Mouse (Mus musculus) spleen, postnatal 10 days (tissue): ENCODE measurements around the gene Mrgprg.

Source experiments
- DNase-seq, 2 experiments: peaks; one replicate each; pipeline ENCODE4 v3.0.0; 2021 to 2022; ENCODE audit warnings: low spot score in 2 of 2

Mrgprg gene

DNA sequence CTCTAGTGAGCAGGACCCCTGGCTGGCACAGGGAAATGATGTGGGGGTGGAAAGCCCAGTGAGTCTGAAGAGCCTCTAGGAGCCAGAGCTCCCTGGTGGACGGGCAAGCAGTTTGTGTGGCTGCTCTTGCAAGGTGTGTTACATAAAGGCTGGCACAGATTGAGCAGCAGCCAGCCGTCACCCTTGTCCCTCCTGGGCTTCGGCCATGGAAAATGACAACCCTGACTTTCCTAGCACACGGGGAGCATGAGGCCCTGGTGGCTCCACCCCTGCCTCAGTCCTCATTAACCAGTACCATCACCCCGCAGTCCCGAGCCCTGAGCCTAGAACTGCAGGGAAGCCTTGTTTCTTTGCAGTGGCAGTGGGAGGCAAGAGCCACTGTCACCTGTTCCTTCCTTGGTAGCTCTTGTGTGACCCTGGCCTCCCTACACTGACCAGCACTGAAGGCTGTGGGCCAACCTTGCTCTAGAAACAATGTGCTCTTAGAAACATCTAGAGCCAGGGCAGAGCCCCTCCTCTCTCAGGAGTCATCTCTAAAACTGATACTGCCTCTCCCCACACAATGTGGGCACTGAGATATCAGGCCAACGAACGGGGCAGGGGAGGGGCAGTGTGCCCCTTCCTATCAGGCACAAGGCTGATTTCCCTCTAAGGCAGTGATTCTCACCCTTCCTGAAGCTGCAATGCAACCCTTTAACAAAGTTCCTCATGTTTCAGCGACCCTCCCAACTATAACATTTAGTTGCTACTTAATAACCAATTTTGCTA lies 11.3 kb downstream of the Mrgprg start:
- no peak for DNase-seq

DNA sequence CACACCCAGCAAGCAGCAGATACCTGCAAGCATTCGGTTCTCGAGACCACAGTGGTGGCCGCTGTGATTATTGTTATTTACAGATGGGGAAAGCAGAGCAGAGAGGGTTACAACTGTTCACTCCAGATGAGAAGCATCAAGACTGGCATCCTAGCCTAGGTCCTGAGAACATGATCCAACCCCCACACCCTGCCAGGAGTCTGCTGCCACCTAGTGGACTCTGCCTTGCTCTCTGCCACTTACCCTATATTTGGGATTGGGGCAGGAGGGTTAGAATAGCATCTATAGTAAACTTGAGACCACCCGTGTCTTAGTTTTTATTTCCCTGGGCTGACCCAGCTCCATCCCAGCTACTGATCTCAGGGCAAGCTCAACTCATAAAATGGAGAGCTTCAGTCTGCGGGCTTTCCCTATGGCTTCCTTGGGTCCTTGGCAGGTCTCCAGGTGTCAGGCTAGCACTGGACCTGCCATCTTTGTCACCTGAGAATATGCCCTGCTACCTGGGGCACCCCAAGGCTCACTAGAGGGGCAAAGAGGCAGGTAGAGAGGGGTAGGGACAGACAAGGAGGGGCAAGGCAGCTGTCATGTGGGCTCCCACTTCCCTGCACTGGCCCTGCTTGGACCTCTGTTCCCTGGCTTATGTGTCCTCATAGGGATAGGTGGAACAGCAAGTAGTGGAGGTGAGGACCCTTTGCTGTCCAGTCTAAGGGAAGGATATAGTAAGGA lies 12.6 kb downstream of the Mrgprg start:
- DNase-seq = peak; percentile 22 to 75

DNA sequence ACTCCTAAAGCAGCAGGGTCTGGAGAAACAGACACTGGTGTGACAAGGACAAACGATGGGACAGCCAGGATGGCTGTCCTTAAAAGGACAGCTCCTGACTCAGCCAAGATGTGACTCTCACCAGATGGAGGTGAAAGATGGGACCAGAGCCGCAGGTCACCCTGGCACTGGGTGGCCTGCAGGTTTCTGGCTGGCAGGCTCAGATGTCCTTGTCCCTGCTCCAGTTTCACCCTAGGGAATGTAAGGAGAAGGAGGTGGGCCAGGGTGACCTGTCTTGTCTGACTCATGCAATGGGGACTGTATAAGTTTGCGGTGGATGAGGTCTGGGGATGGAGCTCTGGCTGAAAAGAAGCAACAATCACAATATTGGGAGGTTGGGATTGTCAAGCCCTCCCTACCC lies 14.2 kb downstream of the Mrgprg start:
- DNase-seq = no peak

DNA sequence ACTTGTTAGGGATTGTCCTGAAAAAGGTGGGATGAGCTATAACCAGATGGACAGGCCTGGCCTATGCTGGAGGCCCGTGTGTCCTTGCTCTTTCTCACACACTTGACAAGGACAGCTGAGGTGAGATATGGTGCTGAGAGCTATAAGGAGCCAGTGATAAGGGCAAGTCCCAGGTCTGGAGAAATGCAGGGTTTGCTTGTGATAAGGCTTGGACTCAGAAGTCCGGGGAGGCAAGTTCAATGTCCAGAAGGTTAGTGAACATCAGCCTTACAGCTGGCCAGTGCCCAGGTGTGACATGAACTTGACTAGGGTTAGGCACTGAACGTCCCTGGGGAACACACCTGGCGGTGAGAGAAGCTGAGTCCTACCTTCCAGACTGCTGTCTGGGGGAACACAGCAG lies 14.7 kb downstream of the Mrgprg start:
- DNase-seq = no peak

DNA sequence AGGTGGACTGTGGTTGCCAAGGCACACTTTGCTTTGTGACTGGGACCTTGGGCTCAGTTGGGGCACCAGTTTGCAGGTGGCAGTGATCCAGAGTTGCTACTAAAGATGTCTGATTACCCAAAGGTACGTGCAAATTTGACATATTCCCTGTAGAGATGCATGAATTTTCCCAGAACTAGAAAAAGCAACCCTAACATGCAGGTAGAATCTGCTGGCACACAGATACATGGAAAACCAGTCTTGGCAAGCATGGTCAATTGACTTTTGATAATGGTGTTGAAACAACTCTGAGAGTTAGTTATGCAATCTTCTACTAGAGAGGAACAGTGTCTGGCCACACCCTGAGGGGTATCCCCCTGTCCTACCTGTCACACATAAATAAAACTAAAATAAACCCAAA lies 15.4 kb downstream of the Mrgprg start:
- DNase-seq = no peak

DNA sequence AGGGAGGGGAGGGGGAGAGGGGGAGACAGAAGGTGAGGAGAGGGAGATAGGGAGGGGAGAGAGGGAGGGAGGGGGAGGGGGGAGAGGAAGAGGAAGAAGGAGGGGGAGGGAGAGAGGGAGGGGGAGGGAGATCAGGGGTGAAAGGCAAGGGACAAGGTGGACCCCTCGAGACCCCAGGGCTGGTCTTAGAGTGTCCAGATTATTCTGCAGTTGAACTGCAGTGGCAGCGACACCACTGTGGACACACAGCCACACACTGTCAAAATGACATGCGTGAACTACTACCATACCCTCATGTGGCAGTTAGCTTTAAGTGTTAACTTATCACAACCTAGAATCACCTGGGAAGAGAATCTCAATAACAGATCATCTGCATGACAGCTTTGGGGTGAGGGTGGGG lies 17.7 kb downstream of the Mrgprg start:
- DNase-seq = no peak

DNA sequence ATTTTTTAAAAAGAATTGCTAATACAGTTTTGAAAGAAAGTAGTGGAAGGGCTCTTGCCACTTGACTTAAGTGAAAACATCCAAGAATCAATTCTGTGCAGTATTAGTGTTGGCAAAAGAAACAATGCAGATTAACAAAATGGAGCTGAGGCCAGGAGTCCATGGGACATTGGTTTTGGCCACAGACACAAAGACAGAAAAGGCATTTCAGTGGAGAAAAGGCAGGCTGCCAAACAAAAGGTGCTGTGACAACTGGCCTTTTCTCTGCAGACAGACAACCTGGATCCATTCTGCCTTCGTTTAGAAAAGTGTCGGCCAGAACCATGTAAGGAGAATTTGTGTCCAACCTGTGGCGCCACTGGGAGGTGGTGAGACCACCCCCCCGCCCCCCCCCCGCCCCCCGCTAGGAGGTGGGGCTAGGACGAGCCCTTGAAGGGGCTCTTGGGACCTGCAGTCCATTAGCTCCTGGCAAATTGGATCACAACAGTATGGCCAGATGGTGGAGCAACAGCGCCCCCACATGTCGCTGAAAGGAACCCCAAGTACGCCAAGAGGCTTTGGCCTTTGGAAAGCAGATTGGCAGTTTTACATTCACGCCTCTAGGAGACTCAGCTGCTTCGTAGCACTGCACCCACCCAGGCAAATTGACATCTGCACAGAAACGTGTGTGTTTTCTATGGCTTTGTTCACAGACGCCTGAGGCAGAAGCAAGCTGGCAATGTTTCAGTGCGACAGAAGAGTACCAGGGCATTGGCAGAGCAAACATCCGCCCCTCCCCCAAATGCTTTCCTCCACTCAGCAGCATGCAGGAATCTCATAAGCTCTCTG lies 18.5 kb downstream of the Mrgprg start:
- peak; percentile 41 to 79 for DNase-seq

DNA sequence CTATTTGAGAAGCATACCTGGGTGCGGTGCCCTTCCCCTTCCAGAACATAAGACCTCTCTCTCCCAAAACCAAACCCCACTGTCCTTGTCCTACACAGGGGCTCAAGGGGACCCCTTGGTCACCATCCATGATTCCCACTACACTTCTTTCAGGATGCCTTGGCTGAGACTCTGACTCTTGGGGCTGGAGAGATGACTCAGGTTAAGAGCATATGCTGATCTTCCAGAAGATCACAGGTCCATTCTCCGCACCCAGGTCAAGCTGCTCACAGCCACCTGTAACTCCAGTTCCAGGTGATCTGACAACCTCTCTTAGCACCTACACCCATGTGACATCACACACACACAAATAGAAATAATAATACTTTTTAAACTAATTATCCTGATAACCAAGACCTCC lies 26.1 kb downstream of the Mrgprg start:
- no peak for DNase-seq

DNA sequence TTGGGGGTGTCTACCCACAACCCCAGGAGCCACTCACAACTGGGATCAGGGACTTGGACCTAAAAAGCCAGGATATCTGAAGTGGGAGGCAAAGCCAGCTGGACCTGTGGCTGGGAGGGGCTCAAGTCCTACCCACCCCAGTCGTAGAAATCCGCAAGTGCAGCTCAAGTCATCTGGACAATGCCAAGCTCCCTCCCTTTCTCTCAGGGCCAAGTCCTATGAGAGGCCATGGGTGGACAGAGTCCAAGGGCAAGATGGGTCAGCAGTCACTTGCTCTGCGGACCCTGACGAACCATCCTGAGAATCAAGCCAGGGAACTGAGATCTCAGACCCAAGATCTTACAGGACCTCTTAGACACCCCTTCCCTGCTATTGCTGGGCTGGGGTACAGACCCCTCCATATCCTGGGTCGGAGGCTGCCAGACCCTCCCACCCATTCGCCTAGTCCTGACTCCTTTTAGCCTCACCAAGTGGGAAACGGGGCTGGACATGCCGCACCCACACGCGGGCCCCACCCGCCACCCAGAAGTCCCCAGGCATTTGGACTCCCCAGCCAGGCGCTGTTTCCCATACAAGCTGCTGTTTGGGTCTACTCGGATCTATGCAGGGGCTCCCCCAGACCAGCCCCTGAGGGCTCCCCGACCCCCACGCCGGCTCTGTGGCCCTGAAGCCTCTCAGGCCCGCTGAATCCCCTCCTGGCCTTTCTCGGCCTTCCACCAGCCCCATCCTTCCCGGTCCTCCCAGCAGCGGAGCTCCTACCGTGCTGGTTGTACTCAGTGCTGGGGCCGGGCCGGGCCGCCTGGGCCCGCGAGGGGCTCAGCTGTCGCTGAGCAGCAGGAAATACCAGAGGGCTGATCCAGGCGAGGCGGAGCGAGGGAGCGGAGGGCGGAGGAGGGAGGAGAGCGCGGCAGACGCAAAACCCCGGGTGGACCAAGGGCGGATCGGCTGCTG lies 27.0 kb downstream of the Mrgprg start:
- DNase-seq = peak in 1 of 2 experiments; percentile 56

DNA sequence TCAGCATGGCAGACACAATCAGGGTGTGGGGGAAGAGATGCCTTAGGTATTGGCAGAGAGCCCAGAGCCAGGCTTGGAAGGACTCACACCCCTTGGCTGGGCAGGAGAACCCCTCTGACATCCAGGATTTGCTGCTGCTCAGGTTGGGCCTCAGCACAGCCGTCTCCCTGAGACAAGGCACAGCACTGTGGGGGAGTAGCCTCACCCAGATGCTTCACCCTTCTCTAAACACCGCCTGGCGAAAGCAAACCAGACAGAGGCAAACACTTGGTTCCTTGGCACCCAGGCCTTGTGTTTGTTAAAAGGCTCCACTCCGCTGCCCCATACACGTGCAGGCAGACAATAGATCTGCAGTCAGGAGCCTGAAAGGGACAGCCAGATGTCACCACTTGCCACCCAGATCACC lies 28.2 kb downstream of the Mrgprg start:
- no peak for DNase-seq

DNA sequence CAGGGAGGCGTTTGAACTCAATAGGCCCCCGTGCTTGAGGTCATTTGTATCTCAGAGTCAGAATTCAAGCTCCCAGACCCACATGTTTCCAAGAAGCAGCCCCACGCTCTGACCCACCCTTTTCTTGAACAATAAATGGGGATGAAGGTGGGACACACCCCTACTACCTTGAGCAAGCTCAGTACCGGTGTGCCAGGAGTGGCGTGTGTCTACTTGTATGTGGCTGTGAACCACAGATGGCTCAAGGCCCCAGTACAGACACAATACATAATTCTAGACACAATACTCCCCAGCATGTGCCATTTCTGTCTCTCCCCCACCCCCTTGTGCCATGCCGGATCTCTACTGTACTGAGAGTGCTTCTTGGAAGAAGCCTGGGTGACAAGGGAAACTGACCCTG lies 28.6 kb downstream of the Mrgprg start:
- DNase-seq = no peak

DNA sequence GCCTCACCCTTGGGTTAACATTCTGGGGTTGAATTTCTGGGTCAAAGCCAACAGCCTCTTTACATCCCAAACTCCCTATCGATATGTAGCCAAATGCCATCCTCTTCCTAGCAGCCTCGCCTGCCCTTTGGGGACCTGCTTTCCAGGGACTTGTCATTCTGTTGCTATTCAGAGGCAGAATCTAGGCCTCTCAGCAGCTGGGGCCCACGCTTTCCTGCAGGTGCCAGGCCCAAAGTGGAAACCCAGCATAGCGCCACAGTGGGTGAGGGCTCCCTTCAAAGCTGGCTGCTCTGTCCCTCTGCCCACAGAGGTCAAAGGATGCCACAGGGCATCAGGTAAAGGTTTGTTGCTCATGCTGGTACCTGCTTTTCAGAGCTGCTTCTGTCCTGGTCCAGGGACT lies 33.0 kb downstream of the Mrgprg start:
- no peak for DNase-seq

DNA sequence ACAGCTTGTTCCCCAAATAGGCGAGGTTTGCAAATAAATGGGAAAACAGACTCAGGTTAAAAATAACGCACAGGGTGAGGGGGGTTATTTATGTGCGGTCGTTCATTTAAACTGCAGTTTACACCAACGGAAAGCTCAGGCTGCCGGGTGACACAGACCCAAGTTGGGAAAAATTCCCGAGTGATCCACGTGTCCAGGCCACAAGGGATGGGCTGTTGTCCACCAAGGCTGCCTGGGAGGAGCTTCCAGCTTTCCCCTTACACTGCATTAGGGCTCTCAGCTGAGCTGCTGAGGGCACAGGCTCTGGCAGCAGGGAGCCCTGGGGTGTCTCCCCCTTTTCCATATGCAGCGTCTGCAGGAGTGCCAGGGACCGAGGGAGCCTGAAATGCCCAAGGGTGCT lies 36.9 kb downstream of the Mrgprg start:
- DNase-seq = no peak

DNA sequence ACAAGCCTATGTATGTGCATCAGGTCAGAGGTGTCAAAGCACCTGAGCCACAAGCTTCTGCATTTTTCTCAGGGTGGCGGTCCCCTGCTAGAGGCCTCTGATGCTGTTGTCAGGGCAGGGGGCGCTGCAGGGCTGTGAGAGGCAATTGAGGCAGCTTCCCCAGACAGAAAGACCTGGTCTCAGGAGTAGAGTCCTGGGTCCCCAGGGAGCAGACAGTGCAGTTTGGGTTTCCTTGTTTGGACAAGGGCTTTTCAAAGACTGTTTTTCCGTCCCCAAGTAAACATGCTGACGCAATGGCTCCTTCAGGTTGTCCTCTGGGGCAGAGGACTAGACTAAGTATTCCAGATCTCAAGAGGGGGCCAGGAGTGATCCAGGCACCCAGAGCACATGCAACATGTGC lies 40.4 kb downstream of the Mrgprg start:
- no peak for DNase-seq

DNA sequence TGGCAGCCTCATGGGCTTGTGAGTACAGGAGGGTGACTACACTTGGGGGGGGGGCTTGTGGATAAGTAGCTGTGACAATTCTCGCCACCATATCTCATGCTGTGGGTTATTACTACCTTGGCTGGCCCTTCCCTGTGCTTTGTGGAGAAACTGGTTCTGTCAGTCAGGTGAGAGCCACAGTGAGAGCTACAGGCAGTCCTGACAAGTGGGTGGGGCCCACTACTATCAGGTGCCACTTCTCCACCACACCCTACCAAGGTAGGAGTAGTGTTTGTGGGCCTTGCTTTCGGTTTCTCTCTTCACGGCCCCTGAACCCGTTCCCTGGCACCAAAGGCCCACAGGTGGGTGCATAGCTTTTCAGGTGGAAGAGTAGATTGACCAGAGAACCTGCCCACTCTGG lies 43.0 kb downstream of the Mrgprg start:
- DNase-seq = no peak

DNA sequence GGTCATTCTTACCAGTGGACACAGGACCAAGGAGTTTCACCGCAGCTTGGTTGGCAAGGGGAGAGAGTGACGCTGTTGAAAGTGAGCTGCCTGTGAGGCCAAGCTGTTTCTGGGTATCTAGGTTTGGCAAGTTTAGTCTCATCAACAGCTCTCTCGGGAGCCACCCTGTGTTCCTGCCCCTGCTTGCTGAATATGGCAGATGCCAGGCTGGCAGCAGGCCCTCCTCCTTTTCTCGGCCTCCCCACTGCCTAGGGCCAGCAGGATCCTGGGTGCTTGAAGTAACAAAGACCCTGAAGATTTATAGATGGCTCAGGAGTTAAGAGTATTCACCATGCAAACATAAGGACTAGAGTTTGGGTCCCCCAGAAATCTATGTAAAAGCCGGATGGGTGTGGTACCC lies 44.1 kb downstream of the Mrgprg start:
- no peak for DNase-seq

DNA sequence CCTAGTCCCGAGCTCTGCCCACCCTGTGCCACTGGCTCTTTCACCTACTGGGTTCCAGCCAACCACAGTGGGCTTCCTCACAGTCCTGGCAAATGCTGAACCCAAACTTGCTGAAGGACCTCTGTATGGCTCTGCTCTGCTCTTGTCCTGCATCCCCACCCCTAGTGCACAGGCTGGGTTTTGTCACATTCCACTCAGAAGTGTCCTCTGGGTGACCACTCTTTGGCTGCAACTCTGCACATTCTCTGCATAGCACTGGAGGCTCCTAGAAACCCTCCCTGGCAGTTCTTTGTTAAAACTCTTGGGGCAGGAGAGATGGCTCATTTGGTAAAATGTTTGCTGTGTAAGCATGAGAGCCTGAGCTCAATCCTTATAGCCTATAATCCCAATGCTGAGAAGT lies 49.0 kb downstream of the Mrgprg start:
- DNase-seq = no peak
